Mouse (Mus musculus): Measurements from ENCODE around the gene Upk3bl. TPM values are rescaled to one million over a fixed set of nuclear protein-coding genes. Genes with fewer than 3 reads are reported as not detected.

Gene Upk3bl
- total and polyA plus RNA-seq, 3 experiments = not detected

DNA sequence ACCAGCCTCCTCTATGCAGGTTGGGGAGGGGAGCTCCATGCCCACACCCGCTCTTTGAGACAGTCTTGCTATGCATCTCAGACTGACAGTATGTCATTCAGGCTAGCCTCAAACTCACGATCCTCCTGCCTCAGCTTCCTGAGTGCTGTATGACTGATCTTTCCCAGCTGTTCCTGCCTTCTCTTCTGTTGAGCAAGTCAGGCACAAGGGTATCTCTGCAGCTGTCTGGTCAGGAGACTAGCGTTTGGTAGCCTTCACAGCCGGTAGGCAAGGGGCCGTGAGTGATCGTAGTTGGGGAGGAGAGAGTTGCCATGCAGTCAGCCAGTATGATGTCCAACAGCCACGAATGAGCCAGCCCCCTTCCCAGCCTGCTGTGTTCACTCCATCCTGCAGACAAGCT is 40.8 kb downstream of the Upk3bl start:
- Histone ChIP-seq H3K4me1 (ENCODE audit: control insufficient read depth in 1 of 2, insufficient read depth in 2 of 2) (peaks cover 3 to 27% of the 10 kb centered on the region in 2 experiments; a peak in 2 of 4 replicates), H3K4me2 (ENCODE audit: insufficient read depth, low read depth, poor library complexity, severe bottlenecking) (no peak overlapping the region), H3K79me2 (replicated peaks; ENCODE audit: control insufficient read depth, extremely low read depth, insufficient read depth, poor library complexity, severe bottlenecking) (no peaks in the 10 kb centered on the region), H3K4me3 (replicated peaks in 1 of 3; ENCODE audit: low read depth in 2 of 3, low read length in 2 of 3, poor library complexity in 1 of 3) (no peak overlapping the region), H3K27me3 (replicated peaks) (peaks cover 61% of the 10 kb centered on the region), H3K27ac (ENCODE audit: insufficient read depth, low read depth) (no peak overlapping the region), H3K9me3 (replicated peaks; ENCODE audit: low read length) (no peaks in the 10 kb centered on the region), H3K9ac (ENCODE audit: insufficient read depth, low read depth) (no peak overlapping the region), H3K36me3 (replicated peaks in 1 of 2; ENCODE audit: control insufficient read depth in 1 of 2, insufficient read depth in 1 of 2, low read length in 1 of 2) (no peaks in the 10 kb centered on the region)
- TF ChIP-seq SIN3A (IDR thresholded peaks at IDR 0.05; ENCODE audit: low read length) (no peak), ZNF384 (IDR thresholded peaks at IDR 0.05; ENCODE audit: low read depth, low read length) (no peak), TCF12 (IDR thresholded peaks at IDR 0.05; ENCODE audit: low read depth, low read length) (no peak), GABPA (IDR thresholded peaks at IDR 0.05; ENCODE audit: insufficient replicate concordance, low read depth, low read length) (no peak), CTCF (conservative IDR thresholded peaks at IDR 0.05 in 1 of 2, IDR thresholded peaks at IDR 0.05 in 1 of 2; ENCODE audit: low read depth in 2 of 2, low read length in 2 of 2) (no peak), PAX5 (IDR thresholded peaks at IDR 0.05; ENCODE audit: low read length) (no peak), RCOR1 (conservative IDR thresholded peaks at IDR 0.05; ENCODE audit: low read depth, low read length) (no peak), ZC3H11A (IDR thresholded peaks at IDR 0.05; ENCODE audit: low read depth, low read length) (no peak), MAZ (IDR thresholded peaks at IDR 0.05; ENCODE audit: low read depth, low read length) (no peak), MXI1 (IDR thresholded peaks at IDR 0.05; ENCODE audit: low read depth, low read length) (no peak), E2F4 (IDR thresholded peaks at IDR 0.05; ENCODE audit: insufficient replicate concordance, low read depth, low read length) (no peak), POLR2A (IDR thresholded peaks at IDR 0.05; ENCODE audit: low read depth, low read length) (no peak), KAT2A (IDR thresholded peaks at IDR 0.05; ENCODE audit: insufficient replicate concordance, low read length) (no peak), POLR2AphosphoS2 (IDR thresholded peaks at IDR 0.05; ENCODE audit: low read depth, low read length) (no peak), USF1 (IDR thresholded peaks at IDR 0.05; ENCODE audit: low read depth, low read length) (no peak), JUN (IDR thresholded peaks at IDR 0.05; ENCODE audit: insufficient read depth, low read depth, low read length) (no peak), IRF4 (IDR thresholded peaks at IDR 0.05; ENCODE audit: low read depth, low read length) (no peak), USF2 (conservative IDR thresholded peaks at IDR 0.05; ENCODE audit: low read depth, low read length) (no peak), CHD1 (IDR thresholded peaks at IDR 0.05; ENCODE audit: low read depth, low read length) (no peak)
- in situ Hi-C loops (cut with MboI; ENCODE audit: low pct_ligation_motif_present, low pct_unique_long_range_greater_than_20kb, low sequenced_read_pairs) = no loop called here
- dilution Hi-C loops (cut with MboI; ENCODE audit: extremely low pct_ligation_motif_present, extremely low pct_unique_long_range_greater_than_20kb, low sequenced_read_pairs) = no loop called here
- DNase-seq (ENCODE audit: extremely low read depth) = no peak

DNA sequence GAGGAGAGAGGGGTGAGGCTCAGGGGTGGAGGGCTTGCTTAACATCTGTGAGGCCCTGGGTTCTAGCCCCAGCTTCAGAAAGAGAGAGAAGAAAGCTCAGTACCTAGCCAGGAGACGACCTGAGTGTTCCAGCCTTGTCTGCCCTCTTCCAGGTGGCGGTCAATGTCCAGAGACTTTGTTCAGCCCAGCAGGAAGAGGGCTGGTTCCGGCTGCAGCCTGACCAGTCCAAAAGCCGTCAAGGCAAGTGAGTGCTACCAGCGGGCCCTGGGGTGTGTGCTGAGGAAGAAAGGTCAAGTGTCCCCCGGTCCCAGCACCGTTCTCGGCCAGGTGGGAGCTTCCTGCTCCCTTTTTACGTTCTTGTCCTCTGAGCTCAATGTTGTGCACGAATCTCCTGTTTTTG is 44.2 kb downstream of the Upk3bl start:
- H3K9me3 ChIP-seq (replicated peaks; ENCODE audit: low read length) = no peaks in the 10 kb centered on the region
- H3K79me2 ChIP-seq (replicated peaks; ENCODE audit: control insufficient read depth, extremely low read depth, insufficient read depth, poor library complexity, severe bottlenecking) = no peaks in the 10 kb centered on the region
- H3K9ac ChIP-seq (ENCODE audit: insufficient read depth, low read depth) = no peak overlapping the region
- peaks cover 3 to 17% of the 10 kb centered on the region in 2 experiments; a peak in 1 of 4 replicates for H3K4me1 ChIP-seq (ENCODE audit: control insufficient read depth in 1 of 2, insufficient read depth in 2 of 2)
- no peak for TF ChIP-seq TBP (conservative IDR thresholded peaks at IDR 0.05; ENCODE audit: low read depth, low read length)
- no peak for TF ChIP-seq IRF4 (IDR thresholded peaks at IDR 0.05; ENCODE audit: low read depth, low read length)
- TF ChIP-seq MAZ (IDR thresholded peaks at IDR 0.05; ENCODE audit: low read depth, low read length) = no peak
- TF ChIP-seq UBTF (IDR thresholded peaks at IDR 0.05; ENCODE audit: low read depth, low read length) = no peak
- TF ChIP-seq POLR2AphosphoS2 (IDR thresholded peaks at IDR 0.05; ENCODE audit: low read depth, low read length) = no peak
- no peak for TF ChIP-seq NRF1 (IDR thresholded peaks at IDR 0.05; ENCODE audit: low read depth, low read length)
- no peak for TF ChIP-seq HCFC1 (IDR thresholded peaks at IDR 0.05; ENCODE audit: low read depth, low read length)
- no peak for TF ChIP-seq CTCF (conservative IDR thresholded peaks at IDR 0.05 in 1 of 2, IDR thresholded peaks at IDR 0.05 in 1 of 2; ENCODE audit: low read depth in 2 of 2, low read length in 2 of 2)
- no peak for TF ChIP-seq MAFK (IDR thresholded peaks at IDR 0.05; ENCODE audit: insufficient replicate concordance, low read length)
- TF ChIP-seq BHLHE40 (IDR thresholded peaks at IDR 0.05; ENCODE audit: low read depth, low read length) = no peak
- TF ChIP-seq CHD1 (IDR thresholded peaks at IDR 0.05; ENCODE audit: low read depth, low read length) = no peak
- TF ChIP-seq MXI1 (IDR thresholded peaks at IDR 0.05; ENCODE audit: low read depth, low read length) = no peak
- TF ChIP-seq ZC3H11A (IDR thresholded peaks at IDR 0.05; ENCODE audit: low read depth, low read length) = no peak
- no peak for TF ChIP-seq TCF12 (IDR thresholded peaks at IDR 0.05; ENCODE audit: low read depth, low read length)
- no peak for TF ChIP-seq CHD2 (IDR thresholded peaks at IDR 0.05; ENCODE audit: low read length)
- no peak for TF ChIP-seq JUN (IDR thresholded peaks at IDR 0.05; ENCODE audit: insufficient read depth, low read depth, low read length)
- no peak overlapping the region for H3K27ac ChIP-seq (ENCODE audit: insufficient read depth, low read depth)
- no peak overlapping the region for H3K4me2 ChIP-seq (ENCODE audit: insufficient read depth, low read depth, poor library complexity, severe bottlenecking)
- DNase-seq (ENCODE audit: extremely low read depth) = no peak
- H3K4me3 ChIP-seq (replicated peaks in 1 of 3; ENCODE audit: low read depth in 2 of 3, low read length in 2 of 3, poor library complexity in 1 of 3) = no peak overlapping the region
- H3K36me3 ChIP-seq (replicated peaks in 1 of 2; ENCODE audit: control insufficient read depth in 1 of 2, insufficient read depth in 1 of 2, low read length in 1 of 2) = no peaks in the 10 kb centered on the region
- dilution Hi-C loops (cut with MboI; ENCODE audit: extremely low pct_ligation_motif_present, extremely low pct_unique_long_range_greater_than_20kb, low sequenced_read_pairs) (no loop called here), in situ Hi-C loops (cut with MboI; ENCODE audit: low pct_ligation_motif_present, low pct_unique_long_range_greater_than_20kb, low sequenced_read_pairs) (no loop called here)
- H3K27me3 ChIP-seq (replicated peaks) = peaks cover 59% of the 10 kb centered on the region

Measured in CH12.LX (cell line).